Mouse (Mus musculus) embryonic facial prominence, embryonic 12.5 days (tissue): ENCODE measurements around the gene H2-Q1. TPM values are rescaled to one million over a fixed set of nuclear protein-coding genes. Genes with fewer than 3 reads are reported as not detected.
"Not testable (repeated sequence)": the region's sequence is repeated elsewhere in the genome, so short reads cannot be mapped to it uniquely, and the experiment has no call there.

ENCODE experiments used
- ATAC-seq: fragments of 200-750 bp; cut with Nextera tagmentation; 2 replicates; pipeline ENCODE4 v1.8.0; 2017; ENCODE audit not compliant: insufficient number of reproducible peaks, insufficient read depth, low FRiP score, low TSS enrichment
- H3K27ac ChIP-seq: fragments of 300-500 bp; sonication (generic); 2 replicates; pipeline ENCODE4 v1.5.1; 2016; ENCODE audit warnings: mild to moderate bottlenecking
- H3K27me3 ChIP-seq: fragments of 300-500 bp; sonication (generic); 2 replicates; pipeline ENCODE4 v1.6.1; 2016; ENCODE audit warnings: mild to moderate bottlenecking, moderate library complexity
- H3K36me3 ChIP-seq: fragments of 300-500 bp; sonication (generic); 2 replicates; pipeline ENCODE4 v1.6.1; 2016; ENCODE audit warnings: mild to moderate bottlenecking
- H3K4me1 ChIP-seq: fragments of 300-500 bp; sonication (generic); 2 replicates; pipeline ENCODE4 v1.6.1; 2016
- H3K4me2 ChIP-seq: fragments of 300-500 bp; sonication (generic); replicated peaks from 2 replicates; pipeline ENCODE4 v1.6.1; 2016; ENCODE audit warnings: mild to moderate bottlenecking, moderate library complexity
- H3K4me3 ChIP-seq: fragments of 300-500 bp; sonication (generic); 2 replicates; pipeline ENCODE4 v1.5.1; 2016; ENCODE audit warnings: mild to moderate bottlenecking
- H3K9ac ChIP-seq: fragments of 300-500 bp; sonication (generic); 2 replicates; pipeline ENCODE4 v1.6.1; 2016; ENCODE audit warnings: mild to moderate bottlenecking, moderate library complexity
- H3K9me3 ChIP-seq: fragments of 300-500 bp; sonication (generic); 2 replicates; pipeline ENCODE4 v1.6.1; 2016; ENCODE audit warnings: mild to moderate bottlenecking, moderate library complexity
- WGBS: fragments of 180-500 bp; shearing (Covaris S2); methylation state at CpG from one replicate; pipeline ENCODE4 v1.1.7; 2016; 5-methylcytosine and 5-hydroxymethylcytosine counted together
- polyA plus RNA-seq: library from polyadenylated mRNA; unstranded; fragments of >200 nt; fragmentation: Nextera tagmentation; extraction: Ambion mirVana; gene quantifications from 2 replicates; pipeline ENCODE4 v1.2.1, GENCODE M21; 2016

The H2-Q1 gene
- not detected in 2 replicates for polyA plus RNA-seq

DNA sequence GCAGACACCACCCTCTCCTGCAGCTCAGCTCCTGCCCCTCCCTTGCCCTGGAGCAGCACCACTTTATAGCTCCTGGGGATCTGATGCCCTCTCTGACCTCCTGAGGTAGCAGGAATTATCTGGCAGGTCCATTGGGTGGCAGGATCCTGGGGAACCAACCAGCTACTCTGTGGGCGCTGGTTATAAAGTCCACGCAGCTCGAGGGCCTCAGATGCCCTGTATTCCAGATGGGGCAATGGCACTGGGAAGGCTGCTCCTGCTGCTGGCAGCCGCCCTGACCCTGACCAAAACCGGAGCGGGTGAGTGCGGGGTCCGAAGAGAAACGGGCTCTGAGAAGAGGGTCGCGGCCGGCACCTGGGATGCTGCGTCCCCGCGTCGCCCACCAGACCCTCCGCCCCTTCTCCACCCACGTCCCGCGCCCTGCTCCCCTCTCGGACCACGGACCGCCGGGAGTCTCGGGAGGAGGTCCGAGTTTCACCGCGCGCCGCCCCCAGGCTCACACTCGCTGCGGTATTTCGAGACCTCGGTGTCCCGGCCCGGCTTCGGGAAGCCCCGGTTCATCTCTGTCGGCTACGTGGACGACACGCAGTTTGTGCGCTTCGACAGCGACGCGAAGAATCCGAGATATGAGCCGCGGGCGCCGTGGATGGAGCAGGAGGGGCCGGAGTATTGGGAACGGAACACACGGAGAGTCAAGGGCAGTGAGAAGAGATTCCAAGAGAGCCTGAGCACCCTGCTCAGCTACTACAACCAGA, at the start of gene H2-Q1:
Gene H2-Q1 (plus strand): TSS at position 79 of the 755 bp plus-strand sequence.
- H3K36me3 ChIP-seq, result no peaks in the 10 kb centered on the region
- no peak within 1 kb of the TSS for H3K27ac ChIP-seq
- WGBS, result 1% methylated on average over 53 of the region's 55 CpGs
- peak within 1 kb of the TSS; percentile 36; the same call in 1 of the 2 replicates for H3K9ac ChIP-seq
- peak within 1 kb of the TSS; percentile 33 for H3K4me3 ChIP-seq
- H3K27me3 ChIP-seq, result peaks cover 51% of the 10 kb centered on the region
- H3K4me1 ChIP-seq, result peaks cover 8% of the 10 kb centered on the region; the same call in 1 of the 2 replicates
- no peak for ATAC-seq
- peak within 1 kb of the TSS; percentile 55 for H3K4me2 ChIP-seq
- H3K9me3 ChIP-seq, result no peaks in the 10 kb centered on the region

DNA sequence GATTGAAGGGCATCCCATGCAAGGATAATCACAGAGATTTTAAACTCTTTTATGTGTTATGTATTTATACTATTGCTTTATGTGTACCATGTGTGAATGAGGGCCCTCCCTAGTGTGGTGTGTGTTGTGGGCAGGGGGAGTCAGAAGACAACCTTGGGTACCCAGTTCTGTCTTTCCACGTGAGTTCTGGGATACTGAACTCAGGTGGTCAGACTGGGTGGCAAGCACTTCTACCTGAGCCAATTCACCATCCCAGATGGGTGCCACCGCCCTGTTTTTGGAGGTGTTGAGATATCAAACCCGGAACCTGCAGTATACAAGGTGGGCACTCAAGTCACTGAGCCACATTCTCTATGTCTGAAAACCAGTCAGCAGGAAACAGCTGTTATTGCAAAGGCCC, 48.0 kb upstream of the H2-Q1 start:
- Histone ChIP-seq H3K9ac (no peak overlapping the region), H3K36me3 (no peaks in the 10 kb centered on the region), H3K4me3 (no peak overlapping the region), H3K4me2 (no peak overlapping the region), H3K9me3 (no peaks in the 10 kb centered on the region), H3K27ac (no peak overlapping the region), H3K27me3 (peaks cover 17% of the 10 kb centered on the region), H3K4me1 (no peaks in the 10 kb centered on the region)
- WGBS, result 76% methylated on average over 3 of the region's 3 CpGs
- no peak for ATAC-seq

DNA sequence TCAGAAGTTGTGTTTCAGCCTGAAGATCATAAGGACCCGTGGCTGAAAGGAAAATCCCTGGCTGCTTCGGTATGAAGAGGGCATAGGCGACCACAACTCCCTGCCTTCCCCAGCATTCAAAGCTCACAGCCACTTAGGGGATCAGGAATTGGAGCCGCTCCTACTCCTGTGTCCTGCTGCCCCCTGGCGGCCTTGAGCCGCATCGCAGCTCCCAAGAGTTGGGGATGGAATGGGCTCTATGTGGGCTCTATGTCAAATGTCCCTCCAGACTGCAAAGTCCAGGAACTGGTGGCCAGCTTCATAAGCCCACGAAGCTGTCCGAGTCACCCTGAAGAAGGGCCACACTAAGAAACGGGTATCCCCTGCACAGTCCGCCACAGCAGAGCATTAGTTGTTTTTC, 45.4 kb upstream of the H2-Q1 start:
- no peaks in the 10 kb centered on the region for H3K9me3 ChIP-seq
- no peaks in the 10 kb centered on the region for H3K36me3 ChIP-seq
- H3K9ac ChIP-seq, result no peak overlapping the region
- no peaks in the 10 kb centered on the region for H3K4me1 ChIP-seq
- no peak for ATAC-seq
- H3K4me2 ChIP-seq, result no peak overlapping the region
- no peak overlapping the region for H3K27ac ChIP-seq
- no peak overlapping the region for H3K4me3 ChIP-seq
- WGBS, result 5% methylated on average over 11 of the region's 11 CpGs
- H3K27me3 ChIP-seq, result peaks cover 17% of the 10 kb centered on the region

DNA sequence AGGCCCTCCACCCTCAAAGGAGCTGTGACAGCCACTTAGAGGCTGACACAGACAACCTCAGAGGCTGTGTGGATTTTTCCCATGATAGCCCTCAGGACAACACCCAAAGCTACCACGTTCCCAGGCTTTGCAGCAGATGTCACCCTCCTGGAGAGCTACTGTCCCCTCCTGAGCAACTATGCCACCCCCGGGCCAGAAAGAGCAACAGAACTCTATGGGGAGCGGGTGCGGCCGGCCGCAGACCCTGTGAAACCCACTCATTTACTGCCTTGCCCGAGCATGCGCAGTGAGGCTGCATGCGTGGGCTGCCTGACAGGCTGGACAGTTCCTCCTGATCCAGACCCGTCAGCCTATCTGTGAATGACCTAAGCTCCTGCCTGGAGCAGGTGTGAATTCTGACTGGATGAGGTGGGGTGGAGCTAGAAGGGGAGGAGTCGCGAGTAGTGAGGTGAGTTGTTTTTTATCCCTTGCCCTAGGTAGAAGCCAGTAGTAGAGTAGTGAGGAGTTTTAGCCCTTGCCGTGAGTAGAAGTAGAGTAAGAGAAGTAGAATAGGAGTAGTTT, 43.8 kb upstream of the H2-Q1 start:
- 26% methylated on average over 13 of the region's 13 CpGs for WGBS
- Histone ChIP-seq H3K36me3 (no peaks in the 10 kb centered on the region), H3K27ac (no peak overlapping the region), H3K4me3 (no peak overlapping the region), H3K4me1 (no peaks in the 10 kb centered on the region), H3K9me3 (no peaks in the 10 kb centered on the region), H3K4me2 (no peak overlapping the region), H3K9ac (no peak overlapping the region), H3K27me3 (peaks cover 17% of the 10 kb centered on the region)
- ATAC-seq, result no peak

DNA sequence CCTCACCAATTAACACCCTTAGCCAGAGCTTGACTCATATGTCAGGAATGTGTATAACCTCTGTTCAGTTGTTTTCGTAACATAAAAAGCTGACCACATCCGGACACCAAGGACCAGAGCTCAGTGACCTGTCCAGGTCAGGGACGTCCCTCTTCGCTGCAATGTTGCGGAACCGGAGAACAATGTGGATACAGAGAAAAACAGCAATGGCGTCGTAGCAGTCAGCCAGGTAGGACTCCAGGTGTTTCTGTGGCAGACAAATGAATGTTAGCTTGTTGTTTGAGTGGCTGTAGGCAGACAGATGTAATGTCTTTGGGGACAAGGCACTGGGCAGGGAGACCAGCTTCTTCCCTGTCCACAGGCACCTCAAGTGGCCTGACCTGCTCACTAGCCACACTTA, 42.2 kb upstream of the H2-Q1 start:
- H3K9me3 ChIP-seq, result no peaks in the 10 kb centered on the region
- no peak overlapping the region for H3K4me3 ChIP-seq
- no peak overlapping the region for H3K27ac ChIP-seq
- H3K4me1 ChIP-seq, result no peaks in the 10 kb centered on the region
- H3K27me3 ChIP-seq, result peaks cover 17% of the 10 kb centered on the region
- no peak for ATAC-seq
- H3K36me3 ChIP-seq, result no peaks in the 10 kb centered on the region
- no peak overlapping the region for H3K4me2 ChIP-seq
- 81% methylated on average over 8 of the region's 8 CpGs for WGBS
- H3K9ac ChIP-seq, result no peak overlapping the region

DNA sequence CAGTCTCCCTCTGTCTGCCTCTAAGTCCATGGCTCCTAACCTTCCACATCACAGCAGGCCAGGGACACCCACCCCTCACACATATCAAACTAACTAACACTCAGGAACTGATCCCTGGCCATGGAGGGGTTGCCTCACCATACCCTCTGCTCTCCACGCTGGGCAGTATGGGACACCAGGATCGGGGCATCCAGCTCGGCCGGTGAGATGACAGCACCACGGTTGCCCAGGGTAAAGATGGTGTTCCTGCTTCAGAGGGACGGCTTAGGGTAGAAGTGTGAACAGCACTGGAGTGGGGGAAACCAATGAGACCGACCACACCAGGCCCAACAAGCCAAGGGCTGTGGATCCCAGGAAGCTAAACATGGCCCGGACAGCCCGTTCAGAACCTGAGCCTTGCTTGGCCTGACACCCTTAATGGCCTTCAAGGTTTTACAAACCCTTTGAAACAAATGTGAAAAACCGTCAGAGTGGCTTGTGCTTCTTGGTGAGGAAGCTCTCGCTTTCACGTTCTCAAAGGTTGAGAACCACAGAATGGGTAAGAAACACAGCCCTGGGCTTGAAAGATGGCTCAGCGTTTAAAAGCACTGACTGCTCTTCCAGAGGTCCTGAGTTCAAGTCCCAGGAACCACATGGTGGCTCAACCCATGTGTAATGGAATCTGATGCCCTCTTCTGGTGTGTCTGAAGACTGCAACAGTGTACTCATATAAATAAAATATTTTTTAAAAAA, 41.1 kb upstream of the H2-Q1 start:
- Histone ChIP-seq H3K36me3 (no peaks in the 10 kb centered on the region), H3K4me2 (no peak overlapping the region), H3K27me3 (peaks cover 17% of the 10 kb centered on the region), H3K27ac (no peak overlapping the region), H3K4me3 (no peak overlapping the region), H3K4me1 (no peaks in the 10 kb centered on the region), H3K9ac (no peak overlapping the region), H3K9me3 (no peaks in the 10 kb centered on the region)
- whole genome bisulfite sequencing, result 84% methylated on average over 13 of the region's 13 CpGs
- no peak for ATAC-seq

DNA sequence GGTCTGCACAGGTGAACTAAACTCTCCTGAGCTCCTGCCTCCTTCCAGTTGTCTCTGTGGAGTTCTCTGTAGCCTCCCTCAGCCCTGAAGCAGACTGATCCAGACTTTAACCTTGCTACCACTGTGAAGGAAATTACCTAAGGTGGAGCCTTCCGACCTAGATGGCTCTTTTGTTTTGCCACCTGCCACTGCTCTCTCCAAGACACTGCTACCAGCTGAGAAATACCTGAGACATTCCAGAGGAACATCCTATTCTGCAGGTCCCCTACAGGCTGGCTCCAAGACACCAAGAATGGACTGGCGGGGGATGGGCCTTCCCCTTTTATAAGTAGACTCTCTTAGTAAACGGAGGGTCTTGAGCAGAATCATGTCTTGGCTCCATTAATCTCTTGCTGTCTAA, 39.9 kb upstream of the H2-Q1 start:
- H3K9ac ChIP-seq, result no peak overlapping the region
- no peaks in the 10 kb centered on the region for H3K9me3 ChIP-seq
- ATAC-seq, result no peak
- no peak overlapping the region for H3K4me2 ChIP-seq
- peaks cover 15% of the 10 kb centered on the region for H3K27me3 ChIP-seq
- no peaks in the 10 kb centered on the region for H3K36me3 ChIP-seq
- 78% methylated on average over 3 of the region's 3 CpGs for WGBS
- H3K4me1 ChIP-seq, result no peaks in the 10 kb centered on the region
- H3K4me3 ChIP-seq, result no peak overlapping the region
- no peak overlapping the region for H3K27ac ChIP-seq

DNA sequence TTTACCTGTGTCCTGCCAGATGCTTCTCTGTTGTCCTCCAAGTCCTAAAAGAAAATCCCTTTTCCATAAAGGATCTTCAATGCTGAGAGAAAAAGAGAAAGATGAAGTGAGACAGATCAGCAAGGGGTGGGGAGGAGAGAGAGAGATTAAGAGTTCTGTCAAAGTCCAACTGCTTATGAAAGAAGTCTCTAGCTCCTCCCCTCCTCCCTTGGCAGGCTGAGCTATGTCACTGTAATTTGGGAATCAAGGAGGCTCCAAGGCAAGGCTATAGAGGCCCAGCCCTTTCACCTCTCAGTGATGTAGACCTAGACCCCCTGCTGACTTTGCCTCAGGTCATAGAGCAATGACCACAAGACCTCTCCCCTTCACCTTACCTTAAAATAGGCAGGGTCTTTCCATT, 34.8 kb upstream of the H2-Q1 start:
- Histone ChIP-seq H3K9ac (no peak overlapping the region), H3K9me3 (no peaks in the 10 kb centered on the region), H3K4me1 (no peaks in the 10 kb centered on the region), H3K4me2 (no peak overlapping the region), H3K27me3 (no peaks in the 10 kb centered on the region), H3K4me3 (no peak overlapping the region), H3K27ac (no peak overlapping the region), H3K36me3 (no peaks in the 10 kb centered on the region)
- no peak for ATAC-seq

DNA sequence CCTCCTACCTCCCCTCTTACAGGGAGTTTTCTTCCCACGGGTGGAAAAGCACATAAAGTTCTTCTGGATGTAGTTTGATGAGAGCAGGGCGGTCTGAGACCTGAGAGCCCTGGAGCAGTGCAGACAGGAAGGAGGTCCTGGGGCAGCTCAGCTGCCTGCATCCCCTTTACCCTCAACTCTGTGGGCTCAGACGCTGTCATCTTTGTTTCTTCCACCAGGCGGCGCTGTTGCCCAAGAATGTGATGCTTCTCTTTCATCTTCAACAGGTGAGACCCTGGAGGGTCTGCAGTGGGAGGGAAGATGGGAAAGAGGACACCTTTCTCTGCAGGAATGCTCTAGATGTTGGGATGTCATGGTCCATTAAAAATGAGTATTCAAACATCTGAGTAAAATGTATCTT, 24.4 kb upstream of the H2-Q1 start:
- not testable (repeated sequence) for H3K9ac ChIP-seq, H3K4me2 ChIP-seq, H3K27ac ChIP-seq, H3K4me1 ChIP-seq, H3K9me3 ChIP-seq, H3K27me3 ChIP-seq, ATAC-seq, H3K4me3 ChIP-seq, H3K36me3 ChIP-seq
- WGBS, result 5% methylated on average over 5 of the region's 5 CpGs

DNA sequence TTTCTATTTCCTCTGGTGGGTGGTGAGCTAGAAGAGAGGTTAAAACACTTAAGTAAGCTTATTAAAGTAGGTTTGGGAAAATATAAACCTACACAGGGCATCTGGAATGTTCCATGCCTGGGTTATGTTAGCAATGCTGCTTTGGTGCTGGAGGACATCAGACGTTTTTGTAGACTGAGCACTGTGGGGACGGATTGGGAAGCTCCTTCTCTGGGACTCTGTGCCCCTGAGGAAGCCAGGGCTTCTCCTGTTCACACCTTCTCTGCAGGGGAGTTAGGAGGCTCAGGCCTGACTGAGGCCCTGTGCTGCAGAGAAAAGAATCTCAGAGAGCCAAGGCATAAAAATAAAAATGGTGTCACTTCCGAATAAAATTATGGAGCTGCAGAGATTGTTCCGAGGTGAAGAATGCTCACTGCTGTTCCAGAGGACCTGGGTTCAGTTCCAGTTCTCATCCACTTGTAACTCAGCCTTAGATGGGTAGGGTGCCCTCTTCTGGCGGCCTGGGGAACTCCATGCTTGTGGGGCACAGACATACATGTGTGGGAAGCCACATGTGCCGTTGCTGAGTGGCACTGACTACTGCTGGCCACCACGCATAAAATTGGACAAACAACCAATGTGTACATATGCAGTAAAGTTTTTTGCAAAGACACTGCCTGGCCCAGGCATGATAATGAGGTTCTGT, 19.8 kb upstream of the H2-Q1 start:
- H3K4me2 ChIP-seq, H3K27me3 ChIP-seq, H3K4me1 ChIP-seq, H3K9ac ChIP-seq, ATAC-seq, H3K9me3 ChIP-seq, H3K27ac ChIP-seq, H3K4me3 ChIP-seq, H3K36me3 ChIP-seq: not testable (repeated sequence)
- WGBS, result 81% methylated on average over 7 of the region's 7 CpGs

DNA sequence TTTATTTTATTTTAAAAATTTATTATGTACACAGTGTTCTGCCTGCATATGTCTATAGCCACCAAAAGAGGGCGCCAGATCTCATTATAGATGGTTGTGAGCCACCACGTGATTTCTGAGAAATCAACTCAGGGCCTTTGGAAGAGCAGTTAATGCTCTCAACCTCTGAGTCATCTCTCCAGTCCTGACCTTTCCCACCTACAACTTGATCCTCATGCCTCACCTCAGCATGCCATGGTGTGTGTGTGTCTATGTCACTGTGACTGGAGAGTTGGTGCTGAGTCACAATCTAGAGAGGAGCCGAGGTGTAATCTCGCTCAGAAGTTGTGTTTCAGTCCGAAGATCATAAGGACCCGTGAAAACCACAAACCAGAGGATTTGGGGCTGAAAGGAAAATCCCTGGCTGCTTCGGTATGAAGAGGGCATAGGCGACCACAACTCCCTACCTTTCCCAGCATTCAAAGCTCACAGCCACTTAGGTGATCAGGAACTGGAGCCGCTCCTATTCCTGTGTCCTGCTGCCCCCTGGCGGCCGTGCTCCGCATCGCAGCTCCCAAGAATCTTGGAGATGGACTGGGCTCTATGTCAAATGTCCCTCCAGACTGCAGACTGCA, 18.5 kb upstream of the H2-Q1 start:
- no peak overlapping the region for H3K9ac ChIP-seq
- no peak overlapping the region for H3K27ac ChIP-seq
- no peak overlapping the region for H3K4me2 ChIP-seq
- no peaks in the 10 kb centered on the region for H3K4me1 ChIP-seq
- ATAC-seq, result no peak
- H3K4me3 ChIP-seq, result no peak overlapping the region
- 0 out of 2 replicates have a peak, but pooled peaks cover 2% of the 10 kb centered on the region for H3K9me3 ChIP-seq
- H3K36me3 ChIP-seq, result no peaks in the 10 kb centered on the region
- no peaks in the 10 kb centered on the region for H3K27me3 ChIP-seq
- WGBS, result 26% methylated on average over 13 of the region's 13 CpGs
